Mouse (Mus musculus) adipocyte (in vitro differentiated cells): ENCODE results near the gene Ccdc7b.
"Not testable (repeated sequence)": the region's sequence is repeated elsewhere in the genome, so short reads cannot be mapped to it uniquely, and the experiment has no call there.

Experiments
- DNase-seq: peaks from one replicate; pipeline ENCODE4 v3.0.0-alpha.2; 2016; ENCODE audit warnings: low spot score

Ccdc7b gene

GRCm38 (mm10) chr8:129066834-129067233 is at the start of gene Ccdc7b:
Gene Ccdc7b, plus strand, starts transcription at chr8:129067134.
- not testable (repeated sequence) for DNase-seq

DNA sequence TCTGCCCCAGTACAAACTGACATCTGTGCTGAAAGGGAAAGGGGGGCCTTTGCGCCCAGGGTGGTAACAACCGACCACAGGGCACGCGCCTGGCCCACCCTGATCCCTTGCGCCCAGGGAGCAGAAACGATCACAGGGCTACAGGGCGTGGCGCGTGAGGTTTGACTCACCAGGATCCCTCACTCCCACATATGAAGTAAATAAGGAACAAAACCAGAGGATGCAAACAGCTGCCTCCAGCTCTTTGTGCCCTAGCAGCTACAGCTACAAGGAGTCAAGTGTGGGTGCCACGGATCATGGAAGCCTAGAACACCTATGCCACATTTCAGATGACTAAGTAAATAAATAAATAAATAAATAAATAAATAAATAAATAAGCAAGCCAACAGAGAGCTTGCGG is 1.5 kb upstream of the Ccdc7b start, which contains the start of gene Ccdc7a:
Gene Ccdc7a (minus strand): TSS at position 101 of the 400 bp plus-strand sequence.
- not testable (repeated sequence) for DNase-seq

GRCm38 (mm10) chr8:129115761-129116160 is 48.8 kb downstream of the Ccdc7b start:
- not testable (repeated sequence) for DNase-seq

DNA sequence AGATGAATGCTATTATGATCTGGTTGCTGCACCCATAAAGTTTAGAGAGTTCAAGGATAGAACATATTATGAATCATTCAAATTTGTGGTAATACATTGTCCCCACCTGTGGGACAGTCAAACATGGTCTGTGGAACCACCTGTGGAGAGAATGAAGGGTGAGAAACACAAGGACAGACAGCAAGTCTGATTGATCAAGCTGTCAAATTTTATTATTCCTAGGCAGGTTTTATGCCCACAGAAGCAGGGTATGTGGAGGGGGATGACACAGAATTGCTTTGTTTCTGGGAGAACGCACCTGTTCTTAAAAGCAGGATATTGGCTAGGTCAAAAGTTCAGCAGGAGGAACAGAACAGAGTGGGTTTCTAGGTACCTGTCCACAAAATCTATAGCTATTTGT is 64.6 kb downstream of the Ccdc7b start, which contains the start of gene Gm10999:
Gene Gm10999 (minus strand): TSS at position 101 of the 400 bp plus-strand sequence.
- no peak for DNase-seq

DNA sequence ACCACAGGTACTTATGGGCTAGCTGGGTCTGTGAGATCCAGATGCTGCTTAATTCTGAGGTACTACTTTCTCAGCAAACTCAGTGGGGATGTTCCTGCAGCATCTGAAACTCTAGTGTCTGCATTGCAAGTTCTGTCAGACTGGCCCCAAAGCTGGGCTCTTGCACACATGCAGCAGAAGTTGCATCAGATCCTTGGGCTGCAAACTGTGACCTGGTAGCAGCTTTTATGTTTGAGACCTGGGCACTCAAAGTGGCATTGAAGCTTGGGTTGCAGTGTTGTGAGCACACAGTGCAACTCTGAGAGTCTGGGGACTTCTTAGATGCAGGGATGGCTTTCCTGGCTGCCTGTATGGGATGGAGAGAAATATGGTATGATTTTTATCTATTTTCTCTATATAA is 66.5 kb downstream of the Ccdc7b start:
- DNase-seq, result no peak
